Mouse (Mus musculus) lung, postnatal 4 days (tissue): Measurements from ENCODE around the gene Mafg.
"Not testable (repeated sequence)": the region's sequence is repeated elsewhere in the genome, so short reads cannot be mapped to it uniquely, and the experiment has no call there.

ENCODE experiments used
- DNase-seq, 2 experiments: peaks; one replicate each; pipeline ENCODE4 v3.0.0; 2021

Mafg gene

DNA sequence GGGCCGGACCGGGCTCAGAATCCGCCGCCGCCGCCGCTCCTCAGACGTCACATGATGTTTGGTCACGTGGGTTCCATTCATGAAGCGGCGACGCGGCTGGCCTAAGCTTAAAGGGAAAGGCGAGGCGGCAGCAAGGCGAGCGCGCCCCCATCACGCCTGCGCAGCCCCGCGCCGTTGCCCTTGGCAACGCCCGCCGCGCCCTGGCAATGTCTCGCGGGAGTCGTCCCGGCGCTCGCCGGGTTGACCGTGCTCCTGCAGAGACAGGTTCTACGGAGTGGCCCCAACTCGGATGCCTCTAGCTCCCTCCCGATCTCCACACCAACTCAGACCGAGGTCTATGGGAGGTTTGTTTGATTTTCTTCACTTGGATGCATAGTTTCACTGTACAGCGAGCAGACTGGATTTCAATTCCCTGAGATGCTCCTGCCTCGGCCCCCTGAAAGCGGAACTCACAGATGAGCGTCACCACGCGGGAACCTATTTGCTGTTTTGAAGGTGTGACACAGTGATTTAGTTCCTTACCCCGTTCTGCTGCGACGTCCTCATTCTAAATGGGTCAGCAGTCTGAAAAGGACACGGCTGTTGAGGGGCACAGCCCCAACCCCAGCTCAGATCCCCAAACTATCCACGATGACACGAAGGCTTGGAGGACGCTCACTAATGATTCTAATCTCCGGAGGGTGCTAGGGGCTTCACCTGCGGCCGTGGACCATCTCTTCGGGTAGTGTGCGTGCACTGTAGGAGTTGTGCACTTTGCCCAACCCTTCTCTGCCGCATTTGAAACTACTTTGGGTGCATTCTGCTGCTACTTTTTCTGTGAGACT is at the start of gene Mafg:
TSS of gene Mafg (minus strand) at position 81 of the 824 bp plus-strand sequence.
- DNase-seq: peak; percentile 95 to 97

DNA sequence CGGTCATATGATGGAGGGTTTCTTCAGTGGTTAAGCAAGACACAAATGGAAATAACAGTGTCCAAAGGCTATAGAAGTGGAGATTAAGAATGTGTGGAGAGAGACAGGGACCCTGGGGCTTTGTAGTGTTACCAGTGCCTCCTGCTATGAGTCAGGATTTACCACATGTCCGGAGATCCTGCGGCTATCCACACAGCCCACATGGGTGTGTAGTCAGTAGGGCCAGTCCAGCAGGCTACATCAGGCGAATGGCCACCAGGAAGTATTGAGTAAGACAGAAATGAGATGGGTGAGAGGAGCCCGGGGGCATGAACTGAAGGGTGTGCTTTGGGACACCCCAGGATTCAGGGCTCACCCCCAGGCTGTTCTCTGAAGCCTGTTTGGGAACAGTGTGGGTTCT is 49.3 kb upstream of the Mafg start:
- DNase-seq: no peak

DNA sequence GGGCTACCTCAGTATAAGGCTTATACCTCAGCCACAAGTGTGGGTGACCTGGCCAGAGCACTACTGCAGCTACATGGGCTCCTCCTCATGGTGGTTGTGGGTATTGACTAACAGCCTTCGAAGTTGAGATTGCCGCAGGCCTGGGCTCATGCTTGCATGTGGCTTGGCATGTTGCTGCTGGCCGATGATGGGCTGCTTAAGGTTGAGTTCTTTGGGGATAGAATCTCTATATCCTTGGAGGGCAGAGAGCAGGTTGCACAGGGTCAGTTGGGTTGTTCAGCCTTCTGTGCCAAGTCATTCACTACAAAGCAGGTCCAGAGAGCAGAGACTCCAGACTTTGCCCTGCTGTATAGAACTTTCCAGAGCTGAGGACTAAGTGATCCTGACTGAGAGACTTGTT is 46.5 kb upstream of the Mafg start:
- peak in 1 of 2 experiments; percentile 43 for DNase-seq

DNA sequence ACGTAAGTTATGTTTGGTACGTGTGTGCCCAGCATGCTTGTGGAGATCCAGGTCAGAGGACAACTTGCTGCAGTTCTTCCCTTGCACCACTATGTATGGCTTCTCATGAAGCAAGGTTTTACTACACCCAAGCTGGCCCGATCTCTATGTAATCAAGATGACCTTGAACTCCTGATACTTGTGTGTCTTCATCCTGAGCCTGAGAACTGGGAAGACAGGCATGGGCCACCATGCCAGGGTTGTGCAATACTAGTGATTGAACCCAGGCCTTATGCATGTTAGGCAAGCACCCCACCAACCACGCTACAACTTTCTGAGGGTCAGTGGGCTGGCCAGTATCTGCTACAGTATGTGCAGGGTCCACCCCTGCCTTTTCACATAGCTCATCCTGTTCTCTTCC is 43.6 kb upstream of the Mafg start:
- no peak for DNase-seq

DNA sequence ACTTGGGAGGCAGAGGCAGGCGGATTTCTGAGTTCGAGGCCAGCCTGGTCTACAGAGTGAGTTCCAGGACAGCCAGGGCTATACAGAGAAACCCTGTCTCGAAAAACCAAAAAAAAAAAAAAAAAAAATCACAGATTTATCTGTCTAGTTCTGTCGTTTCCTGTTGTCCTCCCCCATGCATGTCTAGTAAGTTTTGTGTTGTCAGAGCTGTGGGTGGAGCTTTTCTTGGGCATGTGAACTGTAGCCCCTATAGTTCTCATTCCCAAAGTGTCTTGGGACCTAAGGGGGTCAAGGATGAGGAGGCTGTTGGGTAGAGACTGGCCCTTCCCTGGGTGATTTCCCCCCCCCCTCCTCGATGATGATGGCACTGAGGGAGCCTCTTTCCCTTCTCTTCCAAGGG is 42.5 kb upstream of the Mafg start:
- DNase-seq: not testable (repeated sequence)

DNA sequence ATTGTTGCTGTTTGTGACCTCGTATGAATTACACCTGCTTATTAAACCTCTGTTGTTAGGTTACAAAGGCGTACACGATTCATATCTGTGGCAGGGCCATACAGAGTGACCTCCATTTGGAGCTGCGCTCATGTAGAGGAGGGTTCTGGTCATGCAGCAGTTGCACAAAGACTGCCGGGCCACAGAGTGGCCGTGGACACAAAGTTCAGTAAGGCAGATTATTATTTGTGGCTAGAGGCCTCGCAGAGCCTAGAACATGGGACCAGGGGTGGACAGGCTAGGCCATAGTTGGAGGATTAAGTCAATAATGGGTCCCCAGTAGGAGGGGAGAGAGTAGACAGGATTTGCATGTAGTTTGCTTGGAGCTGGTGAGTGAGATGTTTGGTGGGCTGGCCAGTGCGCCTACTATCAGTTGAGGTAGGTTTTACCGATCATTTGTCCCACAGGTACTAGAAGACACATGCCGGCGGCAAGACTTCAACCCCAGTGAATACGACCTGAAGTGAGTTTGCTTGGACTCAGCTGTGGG is 40.3 kb upstream of the Mafg start:
- no peak for DNase-seq

DNA sequence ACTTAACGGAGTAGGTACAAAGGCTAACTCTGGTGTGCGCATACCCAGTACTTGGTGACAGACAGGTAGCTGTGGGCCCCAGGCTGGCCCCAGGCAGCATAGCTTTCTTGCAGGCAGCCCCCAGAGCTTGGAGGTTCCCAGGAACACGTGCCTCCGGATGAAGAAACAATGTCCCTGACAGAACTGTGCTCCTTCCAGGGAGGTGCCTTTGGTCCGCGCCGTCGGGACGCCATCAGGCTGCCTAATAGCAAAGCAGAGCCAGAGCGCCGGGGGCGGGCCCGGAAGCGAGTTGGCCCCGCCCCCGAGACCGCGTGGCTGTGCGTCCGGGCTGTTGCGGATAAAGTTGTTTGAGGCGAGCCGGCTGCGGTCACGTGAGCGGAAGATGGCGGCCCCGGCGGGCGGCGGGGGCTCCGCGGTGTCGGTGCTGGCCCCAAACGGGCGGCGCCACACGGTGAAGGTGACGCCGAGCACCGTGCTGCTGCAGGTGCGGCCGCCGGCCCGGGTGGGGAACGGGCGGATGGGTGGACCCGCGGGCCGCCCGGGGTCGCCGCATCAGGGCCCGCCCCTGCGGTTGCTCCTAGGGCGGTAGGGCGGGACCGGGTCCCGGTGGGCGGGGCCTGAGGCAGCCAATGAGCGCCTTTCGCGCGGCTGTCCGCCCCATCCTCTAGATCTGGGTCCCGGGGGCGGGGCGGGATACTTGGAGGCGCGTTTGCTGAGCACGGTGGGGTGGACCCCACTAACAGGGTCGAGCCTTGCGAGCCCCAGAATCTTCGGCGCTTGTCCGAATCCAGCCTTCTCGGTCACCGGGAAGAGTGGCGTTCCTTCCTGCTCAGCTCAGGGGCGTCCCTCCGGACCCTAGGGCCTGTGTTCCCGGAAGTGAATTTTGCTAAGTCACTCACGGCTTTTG is 39.5 kb upstream of the Mafg start, which contains the start of gene Aspscr1:
TSS of gene Aspscr1 (plus strand) at position 287 of the 907 bp plus-strand sequence.
- peak; percentile 97 for DNase-seq

DNA sequence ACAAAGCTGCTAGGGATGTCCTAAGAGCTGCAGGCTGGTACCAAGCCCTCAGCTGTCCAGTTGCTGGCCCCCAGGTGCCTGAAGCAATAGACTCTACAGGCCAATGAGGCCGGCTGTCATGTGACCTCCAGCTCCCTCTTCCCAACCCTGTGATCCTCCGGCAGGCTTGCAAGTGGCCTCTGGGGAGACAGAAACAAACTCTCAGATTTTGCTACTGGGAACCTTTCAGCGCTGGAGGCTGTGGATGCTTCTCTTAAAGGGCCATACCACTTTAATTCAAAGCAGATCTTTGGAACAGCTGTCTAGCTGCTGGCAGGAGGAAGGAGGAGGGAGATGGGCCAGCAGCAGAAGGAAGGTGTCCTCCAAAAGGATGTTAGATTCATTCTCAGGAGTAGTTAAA is 33.2 kb upstream of the Mafg start:
- peak in 1 of 2 experiments; percentile 63 for DNase-seq

DNA sequence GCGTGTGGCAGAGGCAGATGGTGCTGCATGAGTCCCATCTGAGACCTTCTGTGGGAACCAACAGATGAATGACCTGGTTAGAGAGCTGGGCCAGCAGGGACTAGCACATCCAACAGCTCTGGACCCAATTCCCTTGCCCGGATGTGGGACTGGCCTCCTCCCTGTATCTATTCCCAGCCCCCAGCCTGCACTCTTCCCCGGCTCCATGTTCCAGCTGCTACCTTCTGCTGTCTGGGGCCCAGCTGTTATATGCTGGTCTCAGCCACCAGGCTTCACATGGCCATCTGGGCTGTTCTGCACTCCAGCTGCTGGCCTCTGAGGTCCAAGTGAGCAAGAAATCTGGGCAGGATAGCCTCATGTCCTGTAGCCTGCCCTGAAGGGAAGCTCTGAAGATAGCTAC is 32.0 kb upstream of the Mafg start:
- DNase-seq: peak; percentile 65 to 90

DNA sequence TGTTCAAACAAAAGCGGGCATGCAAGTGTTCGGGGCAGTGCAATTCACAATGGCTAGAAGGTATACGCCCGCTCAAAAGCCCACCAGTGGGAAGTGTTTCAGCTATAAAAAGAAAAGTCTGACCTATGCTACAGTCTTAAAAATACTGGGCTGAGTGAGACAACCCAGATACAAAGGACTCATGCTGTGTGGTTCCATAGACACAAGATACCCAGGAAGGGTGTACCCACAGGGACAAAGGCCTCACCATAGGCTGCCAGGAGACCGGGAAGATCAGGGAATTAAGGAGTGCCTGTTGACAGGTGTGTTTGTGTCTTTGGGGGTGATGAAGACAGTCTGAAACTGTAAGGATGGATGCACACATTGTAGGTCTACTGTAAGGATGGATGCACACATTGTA is 30.3 kb upstream of the Mafg start:
- no peak for DNase-seq

DNA sequence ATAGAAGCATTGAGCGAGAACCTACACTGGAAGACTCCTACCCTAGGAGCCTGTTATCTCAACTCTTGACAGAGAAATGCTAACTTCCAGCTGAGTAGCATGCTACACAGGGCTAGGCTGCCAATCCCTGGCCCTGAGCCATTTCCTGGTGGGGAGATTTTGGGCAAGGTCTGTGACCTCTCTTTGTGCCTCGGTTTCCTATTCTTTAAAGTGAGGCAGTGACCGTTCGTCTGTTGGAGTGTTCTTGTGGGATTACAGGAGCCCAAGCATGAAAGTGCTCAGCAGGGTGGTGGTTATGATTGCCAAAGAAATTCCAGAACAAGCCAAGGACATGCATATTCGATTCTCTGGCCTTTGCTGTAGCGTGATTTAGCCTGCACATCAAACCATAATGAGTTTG is 29.4 kb upstream of the Mafg start:
- DNase-seq: no peak

DNA sequence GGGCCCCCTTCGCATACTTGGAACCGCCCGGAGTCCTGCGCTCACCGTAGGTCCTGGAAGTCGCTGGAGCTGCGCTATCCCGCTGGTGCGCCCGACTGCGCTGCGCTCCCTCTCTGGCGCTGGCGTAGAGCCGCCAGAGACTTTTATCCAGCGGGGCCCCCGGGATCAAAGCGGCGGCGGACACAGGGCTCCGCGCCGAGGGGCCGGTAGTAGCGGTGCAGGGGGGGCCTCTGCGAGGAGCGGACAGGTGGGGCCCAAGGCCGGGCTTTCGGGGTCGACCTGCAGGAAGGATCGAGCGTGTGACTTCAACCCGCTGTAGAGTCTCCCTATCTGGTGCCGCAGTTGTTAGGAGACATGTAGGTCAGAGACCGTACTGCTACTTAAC is 27.7 kb upstream of the Mafg start, which contains the start of gene Notum:
TSS of gene Notum (minus strand) at position 100 of the 385 bp plus-strand sequence.
- peak in 1 of 2 experiments; percentile 43 for DNase-seq

DNA sequence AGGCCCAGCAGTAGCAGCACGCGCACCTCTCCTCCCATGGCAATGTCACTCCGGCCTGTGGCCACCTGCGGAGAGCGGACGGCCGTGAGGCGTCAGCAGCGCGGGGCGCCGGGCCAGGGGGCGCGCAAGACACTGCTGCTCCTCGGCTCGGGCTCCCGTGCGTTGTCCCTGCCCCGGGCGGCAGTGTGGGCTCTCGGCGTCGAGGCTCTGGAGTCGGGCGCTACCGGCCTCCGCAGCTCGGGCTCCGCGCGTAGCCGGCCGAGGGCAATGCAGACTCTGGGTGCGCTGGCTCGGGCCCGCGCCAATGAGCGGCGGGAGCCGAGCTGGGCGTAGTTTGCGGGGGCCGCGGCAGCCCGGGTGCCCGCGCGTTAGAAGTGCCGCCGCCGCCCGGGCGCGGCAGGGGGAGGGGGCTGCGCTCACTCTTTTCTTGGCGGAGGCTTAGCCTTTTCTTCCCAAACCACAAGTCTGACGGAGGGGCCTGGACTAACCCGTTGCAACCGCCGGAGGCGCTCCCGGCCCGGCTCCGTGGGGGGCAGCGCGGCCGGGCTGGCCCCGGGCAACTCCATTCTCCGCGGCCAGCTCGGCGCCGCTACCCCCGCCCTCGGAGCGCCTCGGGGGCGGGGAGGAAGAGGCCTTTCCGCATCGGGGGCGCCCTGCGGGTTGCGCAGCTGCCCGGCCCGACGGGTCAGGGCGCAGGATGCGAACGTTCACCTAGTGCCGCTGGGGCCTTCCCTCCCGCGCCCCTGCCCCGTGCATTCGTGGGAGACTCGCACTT is 27.1 kb upstream of the Mafg start:
- DNase-seq: peak; percentile 70 to 82

DNA sequence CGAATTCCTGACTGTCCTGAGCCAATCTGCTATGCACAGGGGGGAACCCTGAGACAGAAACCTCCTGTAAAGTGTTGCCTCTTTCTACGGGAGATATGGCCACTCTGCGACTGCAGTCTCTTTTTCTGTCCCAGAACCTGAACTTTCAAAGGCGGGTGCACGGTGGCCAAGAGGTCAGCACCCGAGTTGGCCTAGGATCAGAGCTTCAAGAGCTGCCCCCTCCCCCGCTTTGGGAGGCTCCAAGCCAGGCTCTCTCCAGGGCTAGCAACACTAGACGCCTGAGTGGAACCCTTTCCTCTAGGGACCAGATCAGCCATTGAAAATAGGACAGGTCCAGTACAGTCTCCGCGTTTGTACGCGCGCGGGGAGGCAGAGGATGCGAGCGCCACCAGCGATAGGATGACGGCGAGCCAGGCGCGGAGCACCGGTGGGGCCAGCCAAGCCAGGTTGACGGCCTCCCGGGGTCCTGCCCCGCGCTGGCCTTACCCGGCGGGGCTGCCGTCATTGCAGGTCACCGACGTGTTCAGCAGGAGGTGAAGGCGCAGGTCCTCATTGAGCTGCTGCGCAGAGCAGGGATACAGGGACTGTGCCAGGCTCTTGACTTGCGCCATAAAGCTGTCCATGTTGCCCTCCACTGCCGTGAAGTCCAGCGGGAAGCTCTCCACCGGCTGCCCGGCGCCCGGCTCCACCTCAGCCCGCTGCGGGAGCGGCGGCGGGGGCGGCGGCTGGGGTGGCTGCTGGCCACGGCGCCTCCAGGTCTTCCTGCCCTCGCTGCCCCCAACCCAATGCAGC is 26.3 kb upstream of the Mafg start:
- peak; percentile 22 to 46 for DNase-seq

DNA sequence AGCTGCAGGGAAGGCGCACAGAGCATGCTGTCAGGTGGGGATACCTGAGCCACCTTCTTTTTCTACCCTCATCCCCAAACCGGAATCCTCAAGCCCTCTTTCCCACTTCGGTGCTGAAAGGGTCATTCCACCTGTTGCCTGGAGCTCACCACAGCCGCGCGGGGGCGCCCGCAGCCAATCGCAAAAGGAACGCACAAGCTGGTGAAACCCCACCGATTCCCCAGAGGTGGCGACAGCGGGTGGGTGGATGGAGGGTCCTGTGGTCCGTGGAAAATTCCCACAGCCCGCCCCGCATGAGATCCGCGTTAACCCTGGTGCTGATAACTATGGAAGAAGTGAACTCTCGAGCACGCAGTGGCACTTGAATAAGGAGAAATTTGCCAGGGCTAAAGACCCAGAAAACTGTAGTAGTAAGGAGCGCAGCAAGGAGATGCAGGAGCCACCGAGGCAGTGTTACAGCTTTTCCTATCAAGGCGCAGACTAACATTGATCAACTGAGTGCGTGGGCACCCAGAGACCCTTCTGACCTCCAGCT is 25.5 kb upstream of the Mafg start:
- peak; percentile 88 to 90 for DNase-seq

DNA sequence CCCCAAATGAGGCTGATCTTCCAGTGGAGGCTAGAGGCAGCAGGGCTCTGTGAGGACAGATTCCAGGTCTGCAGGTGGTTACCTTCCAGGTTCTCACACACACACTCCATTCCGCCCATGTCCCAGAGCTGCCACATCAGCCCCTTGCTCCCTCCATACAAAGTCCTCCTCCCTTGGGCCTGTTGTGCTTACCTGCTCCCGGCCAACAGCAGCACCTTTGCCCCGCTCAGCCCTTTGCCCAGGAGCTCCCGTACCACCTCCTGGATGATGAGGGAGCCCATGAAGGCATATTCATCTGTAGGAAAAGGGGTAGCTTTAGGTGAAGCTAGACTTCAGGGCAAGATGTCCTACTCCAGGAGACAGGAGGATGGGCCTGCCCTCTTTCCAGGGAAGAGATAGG is 23.9 kb upstream of the Mafg start:
- no peak for DNase-seq

DNA sequence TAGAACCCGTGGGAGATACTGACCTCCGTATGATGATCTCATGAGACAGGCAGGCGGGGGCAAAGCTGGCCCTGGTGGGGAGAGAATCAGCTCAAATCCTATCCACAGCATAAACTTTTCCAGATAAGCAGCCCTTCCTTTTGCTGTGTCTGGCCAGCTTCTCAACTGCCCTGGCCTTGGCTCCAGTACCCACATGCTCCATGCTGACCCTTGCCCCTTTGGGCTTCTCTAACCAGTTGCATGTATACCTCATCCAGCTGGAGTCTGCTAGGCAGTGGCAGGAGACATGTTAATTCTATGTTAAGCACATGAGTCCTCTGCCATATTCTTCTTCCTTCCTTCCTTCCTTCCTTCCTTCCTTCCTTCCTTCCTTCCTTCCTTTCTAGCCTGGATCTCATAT is 21.3 kb upstream of the Mafg start:
- DNase-seq: no peak

DNA sequence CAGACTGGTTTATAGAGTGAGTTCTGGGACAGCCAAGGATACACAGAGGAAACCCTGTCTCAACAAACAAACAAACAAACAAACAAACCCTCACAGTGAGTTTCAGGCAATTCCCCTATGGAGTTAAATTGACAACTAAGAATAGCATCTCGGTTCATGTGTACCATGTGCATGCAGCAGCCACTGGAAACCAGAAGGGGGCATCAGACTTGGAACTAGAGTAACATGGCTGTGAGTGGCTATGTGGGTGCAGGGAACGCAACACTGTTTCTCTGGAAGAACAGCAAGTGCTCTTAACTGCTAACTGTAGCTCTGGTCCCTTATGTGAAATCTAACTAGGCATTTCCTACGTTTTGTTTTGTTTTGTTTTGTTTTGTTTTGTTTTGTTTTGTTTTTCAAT is 18.5 kb upstream of the Mafg start:
- no peak for DNase-seq

DNA sequence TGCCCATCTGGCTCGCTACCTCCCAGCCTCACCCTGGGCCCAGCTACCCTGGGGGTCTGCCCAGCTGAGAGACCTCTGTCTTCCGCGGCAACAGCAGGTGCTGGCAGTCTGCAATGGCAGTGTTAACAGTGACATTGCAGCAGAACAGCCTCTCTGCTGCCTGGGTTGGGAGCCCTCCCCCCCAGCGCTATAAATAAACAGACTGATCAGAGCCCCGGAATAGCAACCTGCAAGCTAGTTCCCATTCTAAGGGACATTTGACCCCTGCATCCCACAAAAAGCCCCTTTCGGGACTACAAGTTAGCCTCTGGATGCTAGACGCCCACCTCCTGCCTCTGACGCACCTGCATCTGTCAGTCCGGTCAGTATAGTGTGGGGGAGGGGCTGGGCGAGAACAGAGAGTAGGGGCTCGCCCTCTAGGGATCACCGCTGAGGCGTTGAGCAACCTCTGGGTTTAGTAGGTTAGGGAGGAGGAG is 14.6 kb upstream of the Mafg start, which contains the start of gene Myadml2:
TSS of gene Myadml2 (minus strand) at position 158 of the 476 bp plus-strand sequence.
- peak in 1 of 2 experiments; percentile 33 for DNase-seq

DNA sequence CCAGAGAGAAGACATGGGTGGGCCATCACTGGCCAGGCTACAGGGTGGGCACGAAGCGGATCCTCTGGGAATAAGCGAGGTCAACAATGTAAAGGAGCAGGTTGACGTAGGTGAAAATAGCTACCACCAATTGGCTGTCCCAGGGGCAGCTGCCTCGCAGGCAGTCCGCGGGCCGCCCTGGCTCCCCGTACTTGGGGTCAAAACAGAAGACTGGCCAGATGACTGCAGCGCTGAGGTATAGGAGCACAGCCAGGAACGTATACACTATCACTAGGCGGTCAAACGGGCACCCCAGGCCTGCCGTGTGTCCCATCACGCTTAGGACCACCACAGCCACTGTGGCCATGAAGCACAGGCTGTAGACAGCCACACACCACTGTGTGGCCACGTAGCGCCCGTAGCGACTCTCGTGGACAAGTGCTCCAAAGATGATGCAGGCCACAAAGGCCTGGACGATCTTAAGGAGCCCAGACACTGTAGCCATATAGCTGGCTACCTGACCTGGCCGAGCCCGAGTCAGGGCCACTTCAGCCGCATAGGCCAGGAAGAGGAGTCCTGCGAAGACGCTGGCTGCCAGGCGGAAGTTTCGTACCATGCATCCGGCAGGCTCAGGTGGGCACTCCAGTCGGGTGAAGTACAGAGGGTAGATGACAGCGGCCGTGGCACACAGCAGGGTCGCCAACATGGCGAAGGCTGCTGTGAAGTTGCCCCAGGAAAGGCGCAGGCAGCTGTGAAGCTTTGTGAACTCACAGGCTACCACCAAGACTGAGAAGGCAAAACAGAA is 13.8 kb upstream of the Mafg start:
- no peak for DNase-seq
